Mouse (Mus musculus) C2C12 (cell line): ENCODE data around the gene Dyrk1b.
"Not testable (repeated sequence)": the region's sequence is repeated elsewhere in the genome, so short reads cannot be mapped to it uniquely, and the experiment has no call there.

Source experiments
- CEBPB ChIP-seq: IDR thresholded peaks from one replicate; pipeline ENCODE4 v1.6.1; 2011; ENCODE audit warnings: low read depth, mild to moderate bottlenecking, control low read depth, moderate library complexity
- CTCF ChIP-seq: IDR thresholded peaks from one replicate; pipeline ENCODE4 v1.5.1; 2011; ENCODE audit not compliant: control insufficient read depth, insufficient read depth, insufficient read length
- MAX ChIP-seq: IDR thresholded peaks from one replicate; pipeline ENCODE4 v1.6.1; 2011; ENCODE audit warnings: mild to moderate bottlenecking, control low read depth
- MYOG ChIP-seq: IDR thresholded peaks from one replicate; pipeline ENCODE4 v1.6.1; 2011; ENCODE audit not compliant: control insufficient read depth, insufficient read length; ENCODE audit errors: extremely low read depth
- USF1 ChIP-seq: IDR thresholded peaks from one replicate; pipeline ENCODE4 v1.6.1; 2011; ENCODE audit warnings: low read depth, mild to moderate bottlenecking, control low read depth, moderate library complexity

DNA sequence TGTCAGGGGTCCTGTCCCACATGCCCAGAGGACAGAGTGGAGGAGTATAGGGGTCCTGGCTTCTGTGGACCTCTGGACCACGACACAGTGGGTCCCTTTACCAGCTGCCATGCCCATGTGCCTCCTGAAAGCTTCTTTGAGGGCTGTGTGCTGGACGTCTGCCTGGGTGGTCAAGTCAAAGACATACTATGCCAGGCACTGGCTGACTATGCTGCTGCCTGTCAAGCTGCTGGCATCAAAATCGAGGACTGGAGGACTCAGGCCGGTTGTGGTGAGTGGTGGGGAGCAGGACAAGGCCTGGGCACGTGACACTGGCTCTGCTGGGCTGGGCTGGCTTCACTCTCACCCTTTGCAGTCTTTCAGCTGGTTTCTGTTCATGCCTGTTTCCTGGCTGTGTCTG lies 25.7 kb upstream of the Dyrk1b start:
- TF ChIP-seq MYOG, CTCF, MAX, CEBPB, USF1: not testable (repeated sequence)
